Mouse (Mus musculus) cerebellum, adult 2 months (tissue): ENCODE measurements around the gene Tmem41b.

Source experiments
- CTCF ChIP-seq: fragments of 200-500 bp; IDR thresholded peaks from 2 replicates; pipeline ENCODE4 v1.5.1; 2011; ENCODE audit warnings: low read depth, mild to moderate bottlenecking, control low read depth, low read length, moderate library complexity, borderline replicate concordance; ENCODE audit not compliant: insufficient read depth
- POLR2A ChIP-seq: fragments of 200-500 bp; IDR thresholded peaks from 2 replicates; pipeline ENCODE4 v1.6.1; 2011; ENCODE audit warnings: low read length, control low read depth, borderline replicate concordance; ENCODE audit not compliant: insufficient read depth

DNA sequence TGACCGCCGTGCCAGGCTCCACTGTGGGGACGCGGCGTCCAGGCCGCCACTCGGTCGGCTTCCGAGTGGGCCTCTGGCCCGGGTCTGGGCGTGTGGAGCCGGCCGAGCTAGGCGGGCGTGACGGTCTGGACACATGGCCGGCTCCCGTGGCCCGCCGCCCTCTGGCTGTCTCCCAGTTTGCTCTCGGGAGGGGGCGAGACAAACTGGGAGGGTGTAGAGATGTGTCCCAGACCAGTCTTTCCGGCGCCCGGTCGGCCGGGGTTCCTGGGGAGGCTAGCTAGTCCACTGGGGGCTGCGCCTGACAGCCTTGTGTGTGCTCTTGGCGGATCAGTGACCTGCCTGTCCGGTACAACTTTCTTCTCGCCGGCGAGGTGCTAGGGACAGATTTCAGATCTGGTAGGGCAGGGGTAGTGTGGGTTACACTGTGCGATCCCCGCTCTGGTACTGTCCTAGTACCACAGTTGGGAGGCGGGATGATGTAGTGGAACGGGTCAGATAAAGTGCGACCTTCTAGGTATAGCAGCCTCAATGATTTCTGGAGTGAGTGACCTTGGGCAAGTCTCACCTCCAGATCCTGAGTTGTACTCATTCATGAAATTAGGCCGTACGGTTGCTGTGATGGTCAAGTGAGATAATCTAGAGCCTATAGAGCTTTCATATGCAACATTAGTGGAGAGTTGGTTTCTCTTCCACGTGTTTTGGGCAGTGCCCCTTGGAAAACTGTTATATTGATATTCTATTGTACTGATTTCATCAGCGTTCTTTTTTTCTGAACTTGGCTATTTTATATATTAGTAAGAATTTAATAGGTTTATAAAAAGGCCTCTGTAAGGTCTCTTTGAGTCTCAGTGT is 32.1 kb upstream of the Tmem41b start:
- no peak for TF ChIP-seq POLR2A
- no peak for TF ChIP-seq CTCF
